Mouse (Mus musculus): ENCODE data around the gene Tmem203.

Tmem203 gene

GRCm38 (mm10) chr2:25264286-25264660, 9.0 kb downstream of the Tmem203 start:
- no peak for DNase-seq

- no peak for DNase-seq
These were observed 9.6 kb downstream of the Tmem203 start for GRCm38 (mm10) chr2:25264851-25265250.

- DNase-seq, result no peak
These were observed 10.8 kb downstream of the Tmem203 start for GRCm38 (mm10) chr2:25265897-25266656.

GRCm38 (mm10) chr2:25266720-25267119, 11.5 kb downstream of the Tmem203 start:
- no peak for DNase-seq

- DNase-seq, result no peak
These were observed 12.0 kb downstream of the Tmem203 start for GRCm38 (mm10) chr2:25267241-25267640.

GRCm38 (mm10) chr2:25267746-25268309, 12.6 kb downstream of the Tmem203 start:
- no peak for DNase-seq

GRCm38 (mm10) chr2:25271827-25272511, 16.7 kb downstream of the Tmem203 start, which contains the start of the genes Ssna1 and Anapc2:
TSS of gene Ssna1 (minus strand) at chr2:25272438.
TSS of gene Anapc2 (plus strand) at chr2:25272478.
- DNase-seq, result peak; percentile 90 to 93

- no peak for DNase-seq
These were observed 17.3 kb downstream of the Tmem203 start for GRCm38 (mm10) chr2:25272515-25272914.

- no peak for DNase-seq
These were observed 17.8 kb downstream of the Tmem203 start for GRCm38 (mm10) chr2:25273010-25273409.

- peak in 1 of 2 experiments; percentile 33 for DNase-seq
These were observed 24.0 kb downstream of the Tmem203 start for GRCm38 (mm10) chr2:25278928-25279882.

- no peak for DNase-seq
These were observed 30.3 kb downstream of the Tmem203 start for GRCm38 (mm10) chr2:25285551-25285950.

- DNase-seq, result no peak
These were observed 31.1 kb downstream of the Tmem203 start for GRCm38 (mm10) chr2:25286314-25286713.

GRCm38 (mm10) chr2:25286837-25287636, 31.8 kb downstream of the Tmem203 start:
- no peak for DNase-seq

- DNase-seq, result no peak
These were observed 32.8 kb downstream of the Tmem203 start, which contains the start of gene Tmem210 for GRCm38 (mm10) chr2:25287927-25288649. TSS of gene Tmem210 (plus strand) at chr2:25288145.

GRCm38 (mm10) chr2:25288734-25289345, 33.6 kb downstream of the Tmem203 start:
- no peak for DNase-seq

- DNase-seq, result no peak
These were observed 34.4 kb downstream of the Tmem203 start, which contains the start of gene Lrrc26 for GRCm38 (mm10) chr2:25289651-25290050. TSS of gene Lrrc26 (plus strand) at chr2:25289915.

- no peak for DNase-seq
These were observed 35.0 kb downstream of the Tmem203 start for GRCm38 (mm10) chr2:25290101-25290815.

- no peak for DNase-seq
These were observed 35.5 kb downstream of the Tmem203 start for GRCm38 (mm10) chr2:25290816-25291130.

- DNase-seq, result no peak
These were observed 36.2 kb downstream of the Tmem203 start for GRCm38 (mm10) chr2:25291184-25292053.

Measured in thymus, adult 18-20 months (tissue).